Mouse (Mus musculus) cerebellum, adult 2 months (tissue): ENCODE data around the gene Gpr25.

Experiments used
- CTCF ChIP-seq: fragments of 200-500 bp; IDR thresholded peaks from 2 replicates; pipeline ENCODE4 v1.5.1; 2011; ENCODE audit warnings: low read depth, mild to moderate bottlenecking, control low read depth, low read length, moderate library complexity, borderline replicate concordance; ENCODE audit not compliant: insufficient read depth
- POLR2A ChIP-seq: fragments of 200-500 bp; IDR thresholded peaks from 2 replicates; pipeline ENCODE4 v1.6.1; 2011; ENCODE audit warnings: low read length, control low read depth, borderline replicate concordance; ENCODE audit not compliant: insufficient read depth

GRCm38 (mm10) chr1:136232986-136233790 lies 27.5 kb downstream of the Gpr25 start:
- TF ChIP-seq CTCF (no peak), POLR2A (no peak)
